Mouse (Mus musculus) midbrain, postnatal 0 days (tissue): ENCODE measurements around the gene Atp10a. TPM values are rescaled to one million over a fixed set of nuclear protein-coding genes. Genes with fewer than 3 reads are reported as not detected.

Experiments
- ATAC-seq: fragments of 200-750 bp; cut with Nextera tagmentation; 2 replicates; pipeline ENCODE4 v1.8.0; 2017; ENCODE audit warnings: moderate number of reproducible peaks, mild to moderate bottlenecking, moderate TSS enrichment, moderate library complexity; ENCODE audit not compliant: low FRiP score
- DNase-seq: peaks from one replicate; pipeline ENCODE4 v3.0.0-alpha.2; 2015; ENCODE audit warnings: low spot score
- H3K27ac ChIP-seq: fragments of 300-500 bp; sonication (generic); 2 replicates; pipeline ENCODE4 v1.5.1; 2014; ENCODE audit warnings: low read depth, mild to moderate bottlenecking, low read length, mixed read lengths
- H3K27me3 ChIP-seq: fragments of 300-500 bp; sonication (generic); 2 replicates; pipeline ENCODE4 v1.6.1; 2014; ENCODE audit warnings: low read length, control low read depth, mixed read lengths; ENCODE audit not compliant: insufficient read depth
- H3K36me3 ChIP-seq: fragments of 300-500 bp; sonication (generic); 2 replicates; pipeline ENCODE4 v1.6.1; 2014; ENCODE audit warnings: low read length, control low read depth, mixed read lengths; ENCODE audit not compliant: insufficient read depth
- H3K4me1 ChIP-seq: fragments of 300-500 bp; sonication (generic); 2 replicates; pipeline ENCODE4 v1.6.1; 2014; ENCODE audit warnings: mild to moderate bottlenecking, control low read depth, antibody characterized with exemption, low read length, mixed read lengths; ENCODE audit not compliant: insufficient read depth
- H3K4me2 ChIP-seq: fragments of 300-500 bp; sonication (generic); 2 replicates; pipeline ENCODE4 v1.6.1; 2014; ENCODE audit warnings: low read depth, mild to moderate bottlenecking, low read length, mixed read lengths; ENCODE audit not compliant: poor library complexity, severe bottlenecking
- H3K4me3 ChIP-seq: fragments of 300-500 bp; sonication (generic); 2 replicates; pipeline ENCODE4 v1.5.1; 2014; ENCODE audit warnings: low read depth, mild to moderate bottlenecking, low read length, moderate library complexity
- H3K9ac ChIP-seq: fragments of 300-500 bp; sonication (generic); replicated peaks from 2 replicates; pipeline ENCODE4 v1.6.1; 2014; ENCODE audit warnings: mild to moderate bottlenecking, low read length, moderate library complexity, mixed read lengths; ENCODE audit not compliant: poor library complexity, severe bottlenecking
- H3K9me3 ChIP-seq: fragments of 300-500 bp; sonication (generic); 2 replicates; pipeline ENCODE4 v1.6.1; 2016; ENCODE audit warnings: low read length, control low read depth
- CTCF ChIP-seq: IDR thresholded peaks from 2 replicates; pipeline ENCODE4 v1.5.1; 2016; ENCODE audit warnings: antibody characterized with exemption, mild to moderate bottlenecking
- WGBS: fragments of 180-500 bp; shearing (Covaris S2); extraction: QIAGEN DNeasy Blood & Tissue Kit; methylation state at CpG from one replicate; pipeline ENCODE4 v1.1.7; 2014; 5-methylcytosine and 5-hydroxymethylcytosine counted together
- polyA plus RNA-seq: library from polyadenylated mRNA; unstranded; fragments of >200 nt; fragmentation: Nextera tagmentation; extraction: Ambion mirVana; gene quantifications from 2 replicates; pipeline ENCODE4 v1.2.1, GENCODE M21; 2015
- total RNA-seq: library from RNA; depleted of rRNA; stranded (reverse); fragments of >200 nt; gene quantifications from 2 replicates; pipeline ENCODE4 v1.2.3, GENCODE M21; 2014

The Atp10a gene
- total and polyA plus RNA-seq, 2 experiments from 2014 or later: 1.5 to 5.8 TPM

- TF ChIP-seq CTCF: no peak
- no peak for DNase-seq
- no peak overlapping the region for H3K9ac ChIP-seq
- no peaks in the 10 kb centered on the region for H3K9me3 ChIP-seq
- no peaks in the 10 kb centered on the region for H3K27me3 ChIP-seq
- no peak for ATAC-seq
- no peak overlapping the region for H3K4me2 ChIP-seq
- 0 out of 2 replicates have a peak, but pooled peaks cover 4% of the 10 kb centered on the region for H3K4me1 ChIP-seq
- no peak overlapping the region for H3K27ac ChIP-seq
- WGBS: 64% methylated on average over 3 of the region's 3 CpGs
- no peaks in the 10 kb centered on the region for H3K36me3 ChIP-seq
- H3K4me3 ChIP-seq: no peak overlapping the region
These were observed 37.4 kb downstream of the Atp10a start for GRCm38 (mm10) chr7:58693342-58693741.

GRCm38 (mm10) chr7:58695661-58696060 lies 39.7 kb downstream of the Atp10a start:
- Histone ChIP-seq H3K4me3 (no peak overlapping the region), H3K36me3 (no peaks in the 10 kb centered on the region), H3K9me3 (no peaks in the 10 kb centered on the region), H3K4me1 (no peaks in the 10 kb centered on the region), H3K27ac (no peak overlapping the region), H3K9ac (no peak overlapping the region), H3K27me3 (no peaks in the 10 kb centered on the region), H3K4me2 (no peak overlapping the region)
- 97% methylated on average over 1 of the region's 1 CpGs for WGBS
- no peak for DNase-seq
- no peak for ATAC-seq
- no peak for TF ChIP-seq CTCF

- no peak overlapping the region for H3K4me2 ChIP-seq
- ATAC-seq: no peak
- H3K9me3 ChIP-seq: no peaks in the 10 kb centered on the region
- no peak for DNase-seq
- no peaks in the 10 kb centered on the region for H3K36me3 ChIP-seq
- H3K4me1 ChIP-seq: no peaks in the 10 kb centered on the region
- 62% methylated on average over 2 of the region's 2 CpGs for WGBS
- TF ChIP-seq CTCF: no peak
- no peak overlapping the region for H3K4me3 ChIP-seq
- no peak overlapping the region for H3K9ac ChIP-seq
- H3K27ac ChIP-seq: no peak overlapping the region
- H3K27me3 ChIP-seq: no peaks in the 10 kb centered on the region
These were observed 41.1 kb downstream of the Atp10a start for GRCm38 (mm10) chr7:58697092-58697491.

- 85% methylated on average over 7 of the region's 7 CpGs for WGBS
- H3K4me3 ChIP-seq: no peak overlapping the region
- ATAC-seq (no peak), DNase-seq (peak; percentile 18)
- no peak overlapping the region for H3K9ac ChIP-seq
- H3K9me3 ChIP-seq: no peaks in the 10 kb centered on the region
- no peaks in the 10 kb centered on the region for H3K4me1 ChIP-seq
- H3K27me3 ChIP-seq: no peaks in the 10 kb centered on the region
- H3K4me2 ChIP-seq: no peak overlapping the region
- TF ChIP-seq CTCF: peak; percentile 24; the same call in 1 of the 2 replicates
- H3K36me3 ChIP-seq: no peaks in the 10 kb centered on the region
- H3K27ac ChIP-seq: no peak overlapping the region
These were observed 42.9 kb downstream of the Atp10a start for GRCm38 (mm10) chr7:58698738-58699442.

- DNase-seq (no peak), ATAC-seq (no peak)
- Histone ChIP-seq H3K27ac (no peak overlapping the region), H3K9me3 (no peaks in the 10 kb centered on the region), H3K4me2 (no peak overlapping the region), H3K4me1 (no peaks in the 10 kb centered on the region), H3K27me3 (no peaks in the 10 kb centered on the region), H3K36me3 (no peaks in the 10 kb centered on the region), H3K4me3 (no peak overlapping the region), H3K9ac (no peak overlapping the region)
- 98% methylated on average over 4 of the region's 4 CpGs for WGBS
- TF ChIP-seq CTCF: no peak
These were observed 45.3 kb downstream of the Atp10a start for GRCm38 (mm10) chr7:58701311-58701710.

GRCm38 (mm10) chr7:58705158-58705557 lies 49.2 kb downstream of the Atp10a start:
- Histone ChIP-seq H3K9me3 (no peaks in the 10 kb centered on the region), H3K36me3 (no peaks in the 10 kb centered on the region), H3K4me3 (no peak overlapping the region), H3K27me3 (no peaks in the 10 kb centered on the region), H3K9ac (no peak overlapping the region), H3K27ac (no peak overlapping the region), H3K4me2 (no peak overlapping the region), H3K4me1 (no peaks in the 10 kb centered on the region)
- WGBS: 96% methylated on average over 3 of the region's 3 CpGs
- ATAC-seq (no peak), DNase-seq (no peak)
- no peak for TF ChIP-seq CTCF
